Mouse (Mus musculus): ENCODE measurements around the gene Neurl3. TPM values are rescaled to one million over a fixed set of nuclear protein-coding genes. Genes with fewer than 3 reads are reported as not detected.

Gene Neurl3
- polyA plus RNA-seq, 1 experiment from 2014 or later, result 0.77 TPM

DNA sequence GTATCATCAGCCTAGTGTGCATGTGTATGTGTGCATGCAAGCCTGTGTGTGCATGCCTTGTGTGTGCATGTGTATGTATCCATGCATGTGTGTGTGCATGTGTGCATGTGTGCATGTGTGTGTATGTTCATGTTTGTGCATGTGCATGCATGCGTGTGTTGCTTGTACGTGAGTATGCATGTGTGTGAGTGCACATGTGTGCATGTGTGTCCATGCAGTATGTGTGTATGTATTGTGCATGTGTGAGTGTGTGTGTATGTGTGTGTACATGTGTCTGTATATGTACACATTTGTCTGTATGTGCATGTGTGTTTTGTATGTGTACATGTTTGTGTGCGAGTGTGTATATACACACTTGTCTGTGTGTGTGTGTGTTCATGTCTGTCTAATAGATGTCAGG lies 6.9 kb downstream of the Neurl3 start:
- ATAC-seq (ENCODE audit: low FRiP score), result no peak
- H3K4me1 ChIP-seq, result peaks cover 6% of the 10 kb centered on the region; the same call in 1 of the 2 replicates
- no peak overlapping the region for H3K4me3 ChIP-seq
- no peak overlapping the region for H3K4me2 ChIP-seq (replicated peaks)
- peaks cover 22% of the 10 kb centered on the region for H3K27me3 ChIP-seq
- H3K36me3 ChIP-seq, result no peaks in the 10 kb centered on the region
- no peak overlapping the region for H3K9ac ChIP-seq
- no peaks in the 10 kb centered on the region for H3K9me3 ChIP-seq (replicated peaks)
- WGBS, result 97% methylated on average over 3 of the region's 3 CpGs
- no peak overlapping the region for H3K27ac ChIP-seq

DNA sequence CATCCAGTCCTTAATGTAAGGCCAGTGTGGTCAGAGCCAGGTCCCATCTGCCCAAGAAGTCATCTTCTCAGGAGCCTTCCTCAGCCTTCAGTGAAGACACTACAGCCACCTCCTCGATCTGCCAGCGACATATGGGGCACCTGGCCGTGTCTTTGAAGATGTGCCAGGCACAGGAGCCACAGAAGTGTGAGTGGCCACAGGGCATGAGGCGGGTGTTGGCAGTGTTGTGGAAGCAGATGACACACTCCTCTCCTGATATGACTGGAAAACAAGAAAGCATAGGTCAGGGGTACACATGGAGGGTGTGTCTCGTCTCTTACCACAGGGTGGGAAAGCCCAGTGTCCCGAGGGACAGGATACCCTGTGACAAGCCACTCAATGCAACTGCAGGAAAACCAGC lies 8.2 kb downstream of the Neurl3 start:
- Histone ChIP-seq H3K4me3 (no peak overlapping the region), H3K36me3 (no peaks in the 10 kb centered on the region), H3K9ac (no peak overlapping the region), H3K27ac (no peak overlapping the region), H3K27me3 (peaks cover 22% of the 10 kb centered on the region), H3K9me3 (replicated peaks) (no peaks in the 10 kb centered on the region), H3K4me2 (replicated peaks) (no peak overlapping the region), H3K4me1 (peaks cover 6% of the 10 kb centered on the region; the same call in 1 of the 2 replicates)
- no peak for ATAC-seq (ENCODE audit: low FRiP score)
- WGBS, result 89% methylated on average over 6 of the region's 6 CpGs

DNA sequence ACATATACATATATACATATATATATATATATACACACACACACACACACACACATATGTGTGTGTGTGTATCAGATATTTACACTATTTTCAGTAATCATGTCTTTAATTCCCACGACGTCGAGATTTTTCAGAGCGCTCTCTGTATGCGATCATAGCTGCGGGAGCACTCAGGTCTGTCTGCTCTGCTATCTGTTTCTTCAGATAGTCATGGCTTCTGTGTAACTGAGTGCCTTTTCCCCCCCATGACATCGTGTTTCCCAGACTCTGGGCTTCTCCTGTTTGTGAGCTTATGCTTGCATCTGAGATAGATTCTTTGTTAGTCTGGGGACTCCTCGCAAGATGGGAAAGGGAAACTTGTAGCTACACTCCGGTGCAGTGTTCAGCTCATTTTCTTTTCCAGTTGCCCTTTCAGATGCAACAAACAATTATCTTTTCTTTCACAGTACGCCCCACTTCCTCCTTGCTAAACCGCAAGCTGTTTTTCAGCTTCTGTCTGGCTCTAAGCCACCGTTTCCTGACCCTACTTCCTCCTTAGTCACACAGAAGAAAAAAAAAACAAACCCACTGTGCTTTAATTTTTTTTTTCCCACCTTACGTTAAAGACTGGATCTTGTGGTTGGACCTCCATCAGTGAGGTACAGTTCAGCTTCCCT lies 10.5 kb downstream of the Neurl3 start:
- Histone ChIP-seq H3K9ac (no peak overlapping the region), H3K27me3 (peaks cover 6% of the 10 kb centered on the region), H3K36me3 (no peaks in the 10 kb centered on the region), H3K9me3 (replicated peaks) (no peaks in the 10 kb centered on the region), H3K4me1 (no peaks in the 10 kb centered on the region; the same call in 1 of the 2 replicates), H3K27ac (no peak overlapping the region), H3K4me3 (no peak overlapping the region), H3K4me2 (replicated peaks) (no peak overlapping the region)
- ATAC-seq (ENCODE audit: low FRiP score), result no peak
- 73% methylated on average over 13 of the region's 13 CpGs for WGBS

DNA sequence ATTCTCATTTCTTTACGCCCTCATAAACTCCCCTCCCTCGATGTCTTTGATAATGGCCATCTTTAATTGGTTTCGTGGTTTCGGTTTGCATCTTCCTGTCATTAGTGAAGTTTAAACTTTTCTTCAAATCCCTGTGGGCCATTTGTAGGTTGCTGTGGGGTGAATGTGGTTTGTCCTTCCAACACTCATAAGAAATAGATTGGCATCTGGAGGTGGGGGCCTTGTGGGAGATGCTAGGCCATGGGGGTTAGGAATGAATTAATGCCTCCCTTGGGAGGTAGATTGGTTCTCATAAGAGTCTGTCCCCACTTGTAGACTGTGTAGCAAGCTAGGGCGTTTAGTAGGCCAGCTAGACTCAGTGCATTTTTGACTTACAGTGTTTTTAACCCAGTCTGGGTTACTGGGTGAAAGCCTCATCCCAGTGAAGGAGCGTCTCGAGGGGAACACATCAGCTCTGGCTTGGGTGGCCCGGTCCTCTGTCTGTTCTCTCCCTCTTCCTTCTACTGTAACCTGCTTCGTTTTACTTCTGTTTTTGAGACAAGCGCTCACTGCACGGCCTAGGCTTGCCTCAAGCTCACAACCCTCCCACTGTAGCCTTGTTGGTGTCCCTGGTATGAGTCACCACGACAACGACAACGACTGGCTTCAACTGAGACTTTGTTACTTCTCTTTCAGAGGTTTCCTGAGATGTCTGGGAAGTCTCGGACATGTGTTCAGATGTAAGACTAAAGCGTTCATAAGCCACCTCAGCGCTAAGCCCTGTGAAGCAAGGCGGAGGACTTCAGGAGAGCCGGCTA lies 12.6 kb downstream of the Neurl3 start:
- no peaks in the 10 kb centered on the region for H3K9me3 ChIP-seq (replicated peaks)
- H3K27ac ChIP-seq, result no peak overlapping the region
- no peaks in the 10 kb centered on the region for H3K36me3 ChIP-seq
- no peak for ATAC-seq (ENCODE audit: low FRiP score)
- 0 out of 2 replicates have a peak, but pooled peaks cover under 1% of the 10 kb centered on the region for H3K27me3 ChIP-seq
- H3K4me1 ChIP-seq, result no peaks in the 10 kb centered on the region
- no peak overlapping the region for H3K9ac ChIP-seq
- no peak overlapping the region for H3K4me2 ChIP-seq (replicated peaks)
- WGBS, result 86% methylated on average over 19 of the region's 19 CpGs
- H3K4me3 ChIP-seq, result no peak overlapping the region

DNA sequence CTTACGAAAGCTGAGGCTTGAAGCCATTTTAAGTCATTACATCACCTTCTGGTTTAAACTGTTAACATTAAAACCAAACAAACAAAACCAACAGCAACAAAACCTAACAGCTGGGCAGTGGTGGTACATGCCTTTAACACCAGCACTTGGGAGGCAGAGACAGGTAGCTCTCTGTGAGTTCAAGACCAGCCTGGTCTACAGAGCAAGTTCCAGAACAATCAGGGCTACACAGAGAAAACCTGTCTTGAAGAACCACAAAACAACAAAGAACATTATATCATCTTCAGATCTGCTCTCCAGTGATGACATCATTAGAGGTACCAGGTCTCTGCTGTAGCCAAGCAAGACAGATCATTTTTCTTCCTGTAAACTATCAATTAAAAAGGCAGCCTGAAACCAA lies 14.1 kb downstream of the Neurl3 start:
- Histone ChIP-seq H3K27ac (no peak overlapping the region), H3K9me3 (replicated peaks) (0 out of 2 replicates have a peak, but pooled peaks cover 6% of the 10 kb centered on the region), H3K4me2 (replicated peaks) (no peak overlapping the region), H3K36me3 (no peaks in the 10 kb centered on the region), H3K27me3 (peaks cover 13% of the 10 kb centered on the region; the same call in 1 of the 2 replicates), H3K4me1 (no peaks in the 10 kb centered on the region), H3K4me3 (no peak overlapping the region), H3K9ac (no peak overlapping the region)
- ATAC-seq (ENCODE audit: low FRiP score), result no peak
- 90% methylated on average over 1 of the region's 1 CpGs for WGBS

DNA sequence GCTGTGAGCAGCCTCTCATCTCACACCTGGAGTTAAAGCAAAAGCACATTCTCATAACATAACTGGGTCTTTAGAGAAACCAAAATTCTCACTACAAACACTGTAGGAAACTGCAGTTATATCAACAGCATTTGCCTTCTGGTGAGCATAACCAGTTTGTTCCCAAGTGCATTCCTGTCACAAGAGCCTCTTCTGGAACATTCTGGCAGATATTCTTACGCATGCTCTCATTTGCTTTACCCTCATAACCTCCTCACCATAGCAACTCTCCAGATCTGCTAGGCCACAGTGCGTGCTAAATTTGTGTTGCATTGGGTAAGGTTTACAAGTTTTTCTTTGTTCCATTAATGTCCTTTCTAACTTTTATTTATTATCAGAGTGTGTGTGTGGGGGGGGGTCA lies 15.2 kb downstream of the Neurl3 start:
- H3K36me3 ChIP-seq, result no peaks in the 10 kb centered on the region
- no peak for ATAC-seq (ENCODE audit: low FRiP score)
- 96% methylated on average over 2 of the region's 2 CpGs for WGBS
- no peak overlapping the region for H3K4me2 ChIP-seq (replicated peaks)
- H3K9ac ChIP-seq, result no peak overlapping the region
- no peak overlapping the region for H3K4me3 ChIP-seq
- no peak overlapping the region for H3K27ac ChIP-seq
- peaks cover 17% of the 10 kb centered on the region; the same call in 1 of the 2 replicates for H3K27me3 ChIP-seq
- H3K9me3 ChIP-seq (replicated peaks), result 0 out of 2 replicates have a peak, but pooled peaks cover 6% of the 10 kb centered on the region
- no peaks in the 10 kb centered on the region for H3K4me1 ChIP-seq

DNA sequence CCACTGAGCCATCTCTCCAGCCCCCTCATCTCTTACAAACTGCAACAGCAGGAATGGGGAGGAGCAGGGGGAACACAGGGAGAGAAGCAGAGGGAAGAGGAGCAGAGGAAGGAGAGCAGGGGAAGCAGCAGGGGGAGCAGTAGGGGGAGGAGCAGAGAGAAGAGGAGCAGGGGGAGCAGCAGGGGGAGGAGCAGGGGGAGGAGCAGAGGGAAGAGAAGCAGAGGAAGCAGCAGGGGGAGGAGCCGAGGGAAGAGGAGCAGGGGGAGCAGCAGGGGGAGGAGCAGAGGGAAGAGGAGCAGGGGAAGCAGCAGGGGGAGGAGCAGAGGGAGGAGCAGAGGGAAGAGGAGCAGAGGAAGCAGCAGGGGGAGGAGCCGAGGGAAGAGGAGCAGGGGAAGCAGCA lies 15.8 kb downstream of the Neurl3 start:
- 0 out of 2 replicates have a peak, but pooled peaks cover 6% of the 10 kb centered on the region for H3K9me3 ChIP-seq (replicated peaks)
- peaks cover 20% of the 10 kb centered on the region; the same call in 1 of the 2 replicates for H3K27me3 ChIP-seq
- no peak overlapping the region for H3K4me3 ChIP-seq
- H3K4me2 ChIP-seq (replicated peaks), result no peak overlapping the region
- no peaks in the 10 kb centered on the region for H3K4me1 ChIP-seq
- H3K9ac ChIP-seq, result no peak overlapping the region
- H3K27ac ChIP-seq, result no peak overlapping the region
- no peak for ATAC-seq (ENCODE audit: low FRiP score)
- no peaks in the 10 kb centered on the region for H3K36me3 ChIP-seq
- WGBS, result 40% methylated on average over 2 of the region's 2 CpGs

DNA sequence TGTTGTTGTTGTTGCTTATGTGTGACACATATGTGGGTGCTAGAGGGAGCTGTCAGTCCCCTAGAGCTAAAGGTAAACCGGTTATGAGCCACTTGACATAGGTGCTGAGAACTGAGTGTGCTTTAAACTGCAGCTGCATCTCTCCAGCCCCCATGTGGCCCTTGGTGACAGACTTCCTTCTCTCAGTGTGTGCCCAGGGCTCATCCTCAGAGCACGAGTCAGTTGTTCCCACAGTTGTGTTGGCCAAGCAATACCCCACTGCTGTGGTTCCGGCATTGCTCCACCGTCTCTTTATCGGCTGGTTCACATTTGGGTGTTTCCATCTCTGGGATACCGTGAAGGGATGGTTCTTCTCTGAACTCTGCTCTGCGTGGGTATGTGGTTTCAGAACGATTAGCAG lies 17.2 kb downstream of the Neurl3 start:
- H3K9ac ChIP-seq, result no peak overlapping the region
- no peak for ATAC-seq (ENCODE audit: low FRiP score)
- peaks cover 23% of the 10 kb centered on the region; the same call in 1 of the 2 replicates for H3K27me3 ChIP-seq
- 0 out of 2 replicates have a peak, but pooled peaks cover 6% of the 10 kb centered on the region for H3K9me3 ChIP-seq (replicated peaks)
- no peaks in the 10 kb centered on the region for H3K4me1 ChIP-seq
- no peak overlapping the region for H3K27ac ChIP-seq
- 89% methylated on average over 8 of the region's 8 CpGs for WGBS
- no peak overlapping the region for H3K4me3 ChIP-seq
- no peaks in the 10 kb centered on the region for H3K36me3 ChIP-seq
- no peak overlapping the region for H3K4me2 ChIP-seq (replicated peaks)

DNA sequence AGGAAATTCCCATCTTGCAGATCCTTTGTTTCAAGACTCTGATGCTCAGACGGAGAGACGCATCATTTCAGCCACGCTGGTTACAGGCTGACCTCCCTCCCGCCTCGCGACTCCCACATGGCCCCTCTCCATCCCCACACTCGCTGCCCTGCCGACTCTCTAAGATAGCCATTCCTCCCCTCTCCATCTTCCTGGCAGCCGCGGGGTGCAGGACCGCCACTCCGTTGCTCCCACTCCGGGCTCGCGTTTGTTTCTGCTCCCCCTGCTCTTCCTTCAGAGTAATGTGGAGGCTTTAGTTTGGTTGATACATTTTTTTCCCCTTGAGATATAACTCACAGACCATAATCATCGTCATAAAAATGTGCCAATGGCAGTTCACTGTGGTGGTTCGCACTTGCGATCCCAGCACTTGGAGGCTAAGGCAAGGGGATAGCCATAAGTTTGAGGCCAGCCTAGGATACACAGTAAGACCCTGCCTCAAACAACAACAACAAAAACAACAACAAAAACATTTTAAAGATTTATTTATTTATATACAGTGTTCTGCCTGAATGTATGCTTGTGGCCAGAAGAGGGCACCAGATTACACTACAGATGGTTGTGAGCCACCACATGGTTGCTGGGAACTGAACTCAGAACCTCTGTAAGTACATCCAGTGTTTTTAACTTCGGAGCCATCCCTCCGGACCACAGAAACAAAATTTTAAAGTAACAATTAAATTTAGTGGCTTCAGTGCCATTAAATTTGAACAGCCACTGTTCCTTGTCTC lies 18.4 kb downstream of the Neurl3 start:
- 23% methylated on average over 20 of the region's 20 CpGs for WGBS
- Histone ChIP-seq H3K9ac (no peak overlapping the region), H3K27me3 (peaks cover 23% of the 10 kb centered on the region; the same call in 1 of the 2 replicates), H3K4me2 (replicated peaks) (peak overlapping the region; percentile 25; the same call in 1 of the 2 replicates), H3K27ac (no peak overlapping the region), H3K4me3 (no peak overlapping the region), H3K9me3 (replicated peaks) (0 out of 2 replicates have a peak, but pooled peaks cover 6% of the 10 kb centered on the region), H3K36me3 (no peaks in the 10 kb centered on the region), H3K4me1 (peaks cover 7% of the 10 kb centered on the region)
- ATAC-seq (ENCODE audit: low FRiP score), result no peak

DNA sequence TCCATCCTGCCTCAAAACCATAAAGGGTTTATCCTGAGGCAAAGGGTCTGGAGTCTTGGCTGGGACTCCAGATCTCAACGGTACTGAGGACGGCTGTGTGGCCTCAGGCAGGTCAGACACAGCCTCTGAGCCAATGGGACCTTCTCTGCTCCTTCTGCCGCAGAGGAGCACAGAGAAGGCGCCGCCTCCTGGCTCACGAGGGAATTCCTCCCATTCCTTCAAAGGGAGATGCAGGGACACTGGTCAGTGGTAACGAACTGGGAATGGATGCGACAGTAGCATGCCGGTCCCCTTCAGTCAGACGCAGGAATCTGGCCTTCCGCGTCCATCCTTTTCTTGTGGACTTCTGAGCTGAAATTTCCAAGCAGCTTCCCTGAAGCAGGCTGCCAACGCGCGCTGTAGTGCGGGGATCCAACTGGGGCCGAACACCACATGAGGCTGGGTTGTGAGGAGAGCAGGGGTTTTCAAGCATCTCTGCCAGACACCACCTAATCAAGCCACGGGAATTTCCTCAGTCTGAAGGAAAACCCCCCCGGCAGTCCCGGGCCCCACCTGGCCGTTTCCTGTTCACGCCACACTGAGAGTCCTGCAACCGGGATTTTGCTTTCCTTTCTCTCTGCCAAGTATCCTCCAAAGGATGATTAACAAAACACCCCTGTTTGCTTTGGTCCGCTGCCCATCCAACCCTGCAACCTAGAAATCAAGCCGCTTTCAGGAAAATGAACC lies 19.7 kb downstream of the Neurl3 start:
- no peak overlapping the region for H3K9ac ChIP-seq
- H3K9me3 ChIP-seq (replicated peaks), result 0 out of 2 replicates have a peak, but pooled peaks cover 6% of the 10 kb centered on the region
- no peaks in the 10 kb centered on the region for H3K36me3 ChIP-seq
- H3K4me2 ChIP-seq (replicated peaks), result peak overlapping the region; percentile 36
- no peak overlapping the region for H3K27ac ChIP-seq
- H3K27me3 ChIP-seq, result peaks cover 23% of the 10 kb centered on the region; the same call in 1 of the 2 replicates
- no peak for ATAC-seq (ENCODE audit: low FRiP score)
- WGBS, result 7% methylated on average over 25 of the region's 25 CpGs
- H3K4me3 ChIP-seq, result no peak overlapping the region
- peaks cover 7% of the 10 kb centered on the region for H3K4me1 ChIP-seq

DNA sequence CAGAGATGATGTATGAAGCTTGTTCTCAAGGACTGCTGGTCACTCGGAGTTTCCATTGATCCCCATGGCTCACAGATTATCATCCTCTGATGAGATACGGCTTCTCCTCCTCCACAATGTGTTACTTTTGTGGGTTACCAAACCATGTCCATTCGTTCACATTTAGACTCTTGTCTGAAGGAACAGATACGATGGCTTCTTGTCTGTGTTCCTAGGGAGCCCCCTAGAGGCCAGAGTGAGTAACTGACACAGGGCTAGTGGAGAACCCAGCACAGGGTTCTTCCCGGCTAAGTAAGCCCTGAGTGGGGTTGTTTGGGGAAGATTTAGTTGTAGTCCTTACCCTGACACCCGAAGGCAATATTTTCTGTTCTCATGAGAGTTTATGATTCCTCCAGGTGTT lies 21.7 kb downstream of the Neurl3 start:
- peaks cover 23% of the 10 kb centered on the region; the same call in 1 of the 2 replicates for H3K27me3 ChIP-seq
- H3K9ac ChIP-seq, result no peak overlapping the region
- 0 out of 2 replicates have a peak, but pooled peaks cover 6% of the 10 kb centered on the region for H3K9me3 ChIP-seq (replicated peaks)
- ATAC-seq (ENCODE audit: low FRiP score), result peak; percentile 53; the same call in 1 of the 2 replicates
- 9% methylated on average over 6 of the region's 6 CpGs for WGBS
- H3K4me1 ChIP-seq, result peaks cover 7% of the 10 kb centered on the region
- no peaks in the 10 kb centered on the region for H3K36me3 ChIP-seq
- H3K4me2 ChIP-seq (replicated peaks), result no peak overlapping the region
- no peak overlapping the region for H3K27ac ChIP-seq
- H3K4me3 ChIP-seq, result no peak overlapping the region
